Mouse (Mus musculus) layer of hippocampus, postnatal 25 days (tissue): ENCODE results near the gene Ampd3. TPM values are rescaled to one million over a fixed set of nuclear protein-coding genes. Genes with fewer than 3 reads are reported as not detected.

Source experiments
- DNase-seq, 2 experiments: peaks; one replicate each; pipeline ENCODE4 v3.0.0; 2022; ENCODE audit warnings: mixed read lengths in 2 of 2, low spot score in 1 of 2; ENCODE audit errors: extremely low spot score in 1 of 2
- microRNA-seq, 2 experiments: library from miRNA; unstranded; fragments of <30 nt; microRNA quantifications; one replicate each; pipeline ENCODE4 v1.2.0; 2021
- total RNA-seq, 2 experiments: library from RNA; stranded (reverse); gene quantifications; 2 replicates each; pipeline ENCODE4 v1.2.3; 2021

Ampd3 gene
- total RNA-seq, 2 experiments from 2014 or later = 20.7 to 27.0 TPM

DNA sequence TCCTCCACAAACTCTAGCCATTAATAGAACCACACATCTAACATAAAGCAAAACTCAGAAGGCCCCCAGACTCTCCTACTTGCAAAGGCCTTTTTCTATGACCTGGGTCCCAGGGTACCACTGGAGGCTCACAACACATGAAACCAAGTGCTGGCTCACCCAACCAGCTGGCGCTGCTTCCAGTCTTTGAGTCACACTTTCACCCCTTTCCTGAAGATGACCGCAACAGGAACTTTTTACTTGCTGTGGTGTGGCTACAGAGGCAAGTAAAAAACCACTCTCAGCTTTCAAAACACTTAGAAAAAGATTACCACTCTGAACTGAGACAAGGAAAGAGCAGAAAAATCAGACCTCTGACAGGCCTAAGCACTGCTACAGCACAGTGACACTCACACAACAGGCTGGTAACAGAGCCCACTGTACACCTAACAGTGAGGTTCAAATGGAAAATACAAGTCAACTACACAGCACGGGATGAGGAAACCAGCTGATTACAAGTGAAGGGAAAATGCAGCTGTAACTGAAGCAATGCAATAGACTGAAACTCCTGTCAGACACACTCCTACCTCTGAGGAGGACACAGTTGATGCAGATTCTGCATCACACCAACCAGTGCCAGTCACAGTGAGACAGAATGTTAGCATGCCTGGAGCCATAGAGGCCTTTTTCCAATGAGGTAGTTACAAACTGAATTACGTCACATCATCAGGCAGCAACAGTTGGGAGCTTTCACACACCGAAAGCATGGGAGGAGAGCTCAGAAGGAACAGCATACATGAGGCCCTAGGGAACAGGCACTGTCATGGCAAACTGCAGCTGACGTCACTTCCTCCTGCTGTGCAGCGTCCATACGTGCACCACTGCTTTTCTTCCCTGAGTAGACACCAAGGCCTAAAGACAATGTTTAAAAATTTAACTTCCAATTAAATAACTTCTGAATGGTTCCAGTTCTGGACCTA lies 56.3 kb downstream of the Ampd3 start:
- no peak for DNase-seq

DNA sequence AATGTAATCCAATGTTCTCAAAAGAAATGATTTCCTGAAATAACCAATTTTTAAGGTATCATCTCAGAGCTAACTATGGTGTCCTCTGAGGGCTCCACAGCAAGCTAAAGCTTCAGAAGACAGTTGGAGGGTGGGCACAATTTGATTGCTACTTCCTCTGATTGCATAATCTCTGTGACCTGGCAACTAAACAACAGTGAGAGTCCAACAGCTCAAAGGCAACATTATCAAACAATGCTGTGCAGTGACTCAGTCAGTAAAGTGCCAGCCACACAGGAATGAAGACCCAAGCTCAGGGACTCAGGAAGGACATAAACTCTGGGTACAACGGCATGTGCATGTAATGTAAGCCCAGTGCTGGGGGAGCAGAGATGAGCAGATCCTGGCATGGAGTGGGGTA lies 65.0 kb downstream of the Ampd3 start:
- no peak for DNase-seq

DNA sequence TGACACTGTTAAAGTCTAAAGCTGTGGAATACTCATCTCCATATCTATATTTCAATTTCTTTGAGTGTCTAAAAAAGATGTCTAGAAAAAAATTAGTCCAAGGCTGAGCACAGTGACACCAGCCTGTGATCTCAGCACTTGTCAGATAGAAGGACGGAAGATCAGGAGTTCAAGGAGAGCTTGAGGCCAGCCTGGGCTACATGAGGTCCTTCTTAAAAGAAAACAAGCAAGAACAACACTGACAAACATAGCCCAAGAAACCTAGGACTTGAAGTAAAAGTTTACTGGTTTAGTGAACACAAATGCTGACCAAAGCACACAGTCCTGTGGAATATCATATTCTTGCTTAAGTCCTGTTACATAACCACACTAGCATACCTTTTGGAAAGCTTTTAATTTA lies 66.0 kb downstream of the Ampd3 start:
- no peak for DNase-seq

DNA sequence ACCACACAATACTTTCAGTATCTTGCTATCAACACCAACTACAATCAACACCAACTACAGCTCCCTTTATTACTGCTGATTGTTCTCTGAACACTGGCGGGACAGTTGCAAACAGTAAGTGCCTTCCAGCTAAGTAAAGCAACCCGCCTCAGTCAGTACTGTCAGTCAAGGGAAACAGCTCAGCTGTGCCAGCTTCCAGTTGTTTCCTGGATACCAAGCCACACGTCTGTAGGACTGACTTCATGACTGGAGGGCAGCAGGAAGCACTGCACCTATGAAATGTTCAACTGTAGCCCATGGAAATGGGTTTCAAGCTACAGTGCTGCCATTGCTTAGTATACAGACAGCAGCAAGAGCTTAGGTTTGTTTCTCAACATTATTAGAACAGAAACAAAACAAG lies 66.5 kb downstream of the Ampd3 start:
- DNase-seq = no peak

DNA sequence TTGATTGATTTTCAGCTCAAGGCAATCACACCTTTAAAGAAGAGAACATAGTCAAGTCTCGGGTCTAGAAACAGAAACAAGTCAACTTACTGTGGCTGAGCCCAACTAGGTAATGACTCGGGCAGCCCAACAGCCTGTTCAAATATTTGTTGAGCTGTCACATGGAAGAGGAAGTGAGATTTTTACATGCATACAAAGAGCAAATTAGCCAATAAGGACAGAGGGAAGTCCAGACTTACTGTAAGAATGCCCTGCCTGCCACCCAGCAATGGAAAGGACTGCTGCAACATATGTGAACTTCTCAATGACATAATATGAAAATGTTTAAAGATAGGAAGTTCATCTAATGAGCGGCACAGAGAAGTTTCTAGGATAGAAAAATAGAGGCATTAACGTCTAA lies 72.3 kb downstream of the Ampd3 start:
- DNase-seq = no peak

DNA sequence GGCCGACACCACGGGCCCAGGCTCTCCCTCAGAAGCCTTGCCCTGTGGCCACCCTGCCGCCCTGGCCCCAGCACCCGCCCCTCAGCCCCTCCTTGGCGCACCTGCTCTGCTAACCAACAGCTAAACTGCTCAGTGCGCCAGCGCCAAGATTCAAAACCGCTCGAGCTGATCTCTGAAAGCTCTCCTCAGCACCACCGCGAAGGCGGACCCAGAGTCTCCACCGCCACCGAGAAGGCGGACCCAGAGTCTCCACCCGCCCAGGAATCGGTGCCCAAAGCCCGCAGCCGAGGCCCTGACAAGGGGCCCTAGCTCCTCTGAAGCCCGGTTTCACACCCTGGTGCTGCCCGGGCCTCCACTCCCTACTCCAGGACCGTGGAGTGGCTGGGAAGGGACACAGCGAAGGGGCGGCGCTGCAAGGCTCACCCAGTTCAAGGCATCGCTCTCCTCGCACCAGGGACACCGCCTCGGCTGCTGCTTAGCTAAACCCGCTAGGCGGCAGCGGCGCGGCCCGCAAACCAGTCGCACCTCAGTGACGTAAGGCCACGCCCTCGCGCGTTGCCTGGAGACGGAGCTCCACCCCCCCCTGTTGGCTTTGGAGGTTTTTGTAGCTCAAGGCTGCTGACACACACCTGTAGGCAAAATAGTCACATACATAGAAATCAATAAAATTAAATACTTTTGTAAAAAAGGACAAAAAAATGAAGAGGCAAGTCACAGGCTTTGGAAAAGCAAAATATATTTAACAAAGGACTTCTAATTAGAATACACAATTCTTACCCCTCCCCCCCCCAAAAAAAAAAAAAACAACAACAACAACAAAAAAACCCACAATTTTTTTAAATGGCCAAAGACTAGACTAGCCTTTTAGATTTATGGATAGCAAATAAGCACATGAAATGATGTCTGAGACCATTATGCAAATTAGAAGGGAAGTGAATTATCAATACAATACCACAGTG lies 76.2 kb downstream of the Ampd3 start, which contains the start of gene Rnf141:
Rnf141 (minus strand) TSS at position 542 of the 959 bp plus-strand sequence.
- peak; percentile 86 to 90 for DNase-seq

DNA sequence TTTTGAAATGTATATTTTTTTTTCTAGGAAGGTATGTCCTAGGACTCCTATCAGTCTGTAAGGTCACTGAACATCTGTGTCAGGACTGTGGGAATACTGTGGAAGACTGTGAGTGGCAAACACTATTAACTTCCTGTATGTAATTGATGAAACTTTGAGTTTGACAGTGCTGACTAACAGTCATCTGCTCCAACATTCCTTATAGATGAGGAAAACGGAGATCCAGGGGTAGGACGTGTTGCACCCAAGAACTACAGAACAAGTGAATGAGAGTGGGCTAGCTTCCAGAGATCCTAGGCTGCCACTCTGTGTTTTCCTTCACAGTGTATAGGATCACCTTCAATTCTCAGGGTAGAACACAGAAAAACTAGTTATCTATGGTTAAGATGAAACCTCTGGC lies 79.3 kb downstream of the Ampd3 start:
- no peak for DNase-seq

DNA sequence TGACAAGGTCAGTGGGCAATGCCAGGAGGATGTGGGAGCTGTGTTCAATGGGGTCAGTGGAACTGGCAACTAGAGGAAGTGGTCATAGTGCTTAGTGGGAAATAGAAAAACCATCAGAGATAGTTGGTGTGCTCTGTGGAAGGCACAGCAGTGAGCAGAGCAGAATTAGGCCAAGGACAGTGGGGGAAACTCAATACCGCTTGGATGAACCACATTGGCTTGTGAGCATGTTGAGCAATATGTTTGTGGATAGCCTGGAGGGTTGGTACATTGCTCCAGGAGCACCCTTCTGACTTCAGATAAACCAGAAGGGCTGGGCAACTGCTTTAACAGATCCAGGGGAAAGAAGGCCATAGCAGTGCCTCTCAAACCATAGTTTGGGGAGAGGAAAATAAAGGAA lies 80.4 kb downstream of the Ampd3 start:
- no peak for DNase-seq

DNA sequence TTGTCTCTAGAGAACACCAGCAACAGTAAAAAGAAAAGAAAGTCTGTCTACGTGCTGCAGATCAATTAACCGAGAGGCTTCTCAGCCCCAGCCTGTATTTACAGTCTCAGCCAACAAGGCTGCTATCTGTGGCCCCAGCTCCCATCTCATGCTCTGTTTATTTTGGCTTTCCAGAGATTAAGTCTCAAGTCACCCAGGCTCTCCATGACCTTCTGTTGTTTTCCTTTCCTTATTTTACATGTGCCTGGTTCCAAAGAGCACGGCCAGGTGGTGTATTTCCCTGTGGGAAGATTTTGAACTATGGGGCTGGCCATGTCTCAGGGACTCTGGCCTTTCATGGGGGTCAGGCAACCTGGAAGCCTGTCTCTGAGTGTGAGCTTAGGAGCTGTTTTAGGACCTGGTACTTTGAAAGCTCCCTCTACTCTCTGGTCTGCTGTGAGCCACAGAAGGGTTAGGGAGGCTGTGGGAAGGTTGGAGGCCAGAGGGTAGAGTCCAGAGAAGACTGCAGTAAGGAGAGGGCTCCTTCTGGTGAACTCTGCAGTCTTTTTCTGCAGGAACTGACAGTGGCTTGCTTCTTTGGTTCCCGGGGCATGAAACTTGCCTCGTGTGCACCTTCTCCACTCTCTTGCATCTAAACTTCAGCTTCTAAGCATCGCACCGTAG lies 83.7 kb downstream of the Ampd3 start:
- no peak for DNase-seq

DNA sequence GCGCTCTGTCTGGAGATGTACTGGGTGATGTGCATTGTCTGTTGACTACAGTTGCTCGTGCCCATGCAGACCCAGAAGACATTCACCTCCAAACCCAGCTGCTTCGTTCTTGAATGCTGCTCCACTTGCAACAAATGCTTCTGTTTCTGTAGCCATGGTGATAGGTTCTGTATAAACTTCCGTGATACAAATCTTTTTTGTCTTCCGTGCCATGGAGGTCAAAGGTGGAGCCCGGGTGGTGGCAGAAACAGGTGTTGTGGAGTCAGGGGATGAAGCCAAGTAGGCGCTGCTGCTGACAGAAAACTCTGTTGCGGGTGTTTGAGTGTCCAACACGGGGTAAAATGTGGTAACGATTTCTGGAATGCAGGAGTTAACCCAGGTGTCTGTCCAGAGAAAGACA lies 85.6 kb downstream of the Ampd3 start:
- no peak for DNase-seq

DNA sequence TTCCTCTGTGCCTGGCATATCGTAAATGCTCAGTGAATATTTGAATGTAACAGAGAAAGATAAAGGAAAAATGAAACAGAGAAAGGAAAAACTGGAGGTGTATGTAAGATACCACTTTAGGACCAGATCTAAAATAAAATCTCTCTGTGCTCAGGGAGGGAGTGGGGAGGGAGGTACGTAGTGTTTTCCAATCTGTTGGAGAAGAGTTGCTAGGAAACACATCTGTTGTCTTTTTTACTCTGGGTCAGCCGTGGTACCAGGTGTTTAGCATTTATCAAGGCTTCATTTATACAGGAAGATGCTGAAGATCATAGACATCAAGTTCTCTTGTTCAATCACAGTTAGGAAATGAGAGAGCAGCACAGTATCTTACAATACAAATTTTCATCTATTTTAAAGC lies 86.5 kb downstream of the Ampd3 start:
- DNase-seq = no peak

DNA sequence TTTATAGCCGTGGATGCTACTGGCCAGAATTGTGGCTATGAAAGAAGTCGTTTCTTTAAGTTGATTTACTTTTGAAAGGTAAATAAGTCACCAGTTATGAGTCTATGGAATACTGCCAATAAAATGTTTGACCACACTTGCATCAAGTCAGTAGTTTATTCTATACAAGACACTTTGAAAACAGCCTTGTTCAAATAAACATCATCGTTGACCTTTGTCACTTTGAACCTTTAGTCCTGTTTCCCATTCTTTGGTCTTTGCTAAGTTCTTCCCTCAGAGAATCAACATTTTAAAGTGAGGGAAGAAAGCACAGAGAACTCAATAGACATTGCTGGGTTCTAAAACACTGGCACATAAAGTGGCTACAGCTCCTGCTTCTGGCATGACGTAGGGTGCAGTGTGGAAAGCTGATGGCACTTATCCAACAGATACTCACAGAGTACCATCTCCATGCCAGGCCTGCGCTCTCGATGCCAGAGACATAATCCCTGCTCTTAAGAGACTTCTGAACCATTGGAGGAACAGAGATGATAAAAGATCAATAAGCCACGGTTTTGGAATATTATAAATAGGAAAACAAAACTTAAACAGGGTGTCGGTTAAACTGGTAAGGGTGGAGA lies 87.0 kb downstream of the Ampd3 start:
- DNase-seq = no peak

DNA sequence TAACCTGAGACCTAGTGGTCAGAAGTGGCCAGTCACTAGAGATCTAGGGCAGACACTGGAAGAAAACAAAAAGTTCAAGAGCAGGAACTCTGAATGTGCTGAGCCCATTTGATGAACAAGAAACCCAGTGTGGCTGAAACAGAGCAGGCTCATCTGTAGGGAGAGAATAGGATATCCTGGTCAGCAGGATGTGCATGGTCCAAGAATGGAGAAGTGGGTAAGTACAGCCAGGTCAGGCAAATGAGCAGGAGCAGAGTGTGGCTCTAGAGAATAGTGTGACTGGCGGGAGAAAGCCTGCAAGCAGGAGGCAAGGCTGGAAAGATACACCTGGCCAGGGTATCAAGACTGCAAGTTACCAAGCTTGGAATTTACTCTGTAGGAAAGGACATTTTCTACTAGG lies 87.6 kb downstream of the Ampd3 start:
- no peak for DNase-seq

DNA sequence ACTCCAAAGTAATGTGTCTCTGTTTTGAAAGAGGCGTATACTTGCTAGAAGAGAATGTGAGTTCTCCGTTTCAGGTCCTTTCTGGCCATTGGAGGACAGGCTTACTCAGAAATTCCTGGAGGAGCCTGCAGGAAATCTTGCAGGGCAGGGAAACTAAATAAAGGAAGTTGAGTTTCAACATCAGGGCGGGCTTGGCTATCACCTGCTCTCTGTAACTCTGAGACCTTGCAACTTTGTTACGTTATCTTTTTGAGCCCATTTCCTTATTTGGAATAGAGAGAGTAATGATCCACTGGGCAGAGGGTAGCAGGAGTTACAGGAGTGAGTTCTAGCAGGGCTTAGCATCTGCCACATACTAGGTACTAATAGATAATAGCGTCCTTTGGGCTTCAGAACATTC lies 92.1 kb downstream of the Ampd3 start:
- DNase-seq = no peak

Small RNA genes within 50 kb of the gene (microRNA-seq; reads per million reads assigned to microRNA genes)
- gene Gm47282 = 0 reads per million in 2 experiments

Other genes starting within 250 kb of the Ampd3 start
- 10 to 100 TPM; 62.9 to 76.0 TPM for gene Sbf2, start 153.3 kb upstream of the Ampd3 start, total RNA-seq
- 1 to 10 TPM; 1.2 to 1.9 TPM for gene Adm, start 140.5 kb upstream of the Ampd3 start, total RNA-seq
- 10 to 100 TPM; 74.9 to 81.6 TPM for gene Rnf141, start 76.3 kb downstream of the Ampd3 start, total RNA-seq
- 1 to 10 TPM in 1 of 2 experiments, under 1 TPM in 1; 0.85 to 1.5 TPM for gene Lyve1, start 95.0 kb downstream of the Ampd3 start, total RNA-seq
- 1 to 10 TPM; 3.6 TPM for gene Mrvi1, start 214.3 kb downstream of the Ampd3 start, total RNA-seq